Comparison of ENCODE assay signal across 11 mouse cellular contexts in the genomic region with DNA sequence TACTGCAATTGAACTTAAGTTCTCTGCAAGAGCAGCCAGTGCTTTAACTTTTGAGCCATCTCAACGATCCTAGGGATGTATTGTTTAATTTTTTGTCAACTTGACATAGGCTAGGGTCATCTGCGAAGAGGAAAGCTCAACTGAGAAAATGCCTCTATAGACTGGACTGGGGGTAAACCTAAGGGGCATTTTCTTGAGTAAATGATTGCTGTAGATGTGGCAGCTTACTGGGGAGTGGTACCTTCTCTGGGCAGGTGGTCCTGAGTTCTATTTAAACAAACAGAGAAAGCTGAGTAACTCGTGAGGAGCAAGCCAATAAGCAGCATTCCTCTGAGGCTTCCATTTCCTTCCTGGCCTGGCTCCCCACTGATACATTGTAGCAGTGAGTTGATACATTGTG. TPM values are rescaled to one million over a fixed set of nuclear protein-coding genes. Genes with fewer than 3 reads are reported as not detected.
DNase-seq lines count a peak whose midpoint lies in the region; ATAC-seq and TF ChIP-seq lines count a peak whose summit lies in the region.
"Had no signal": no experiment of that assay in that cellular context is flagged by ENCODE, and none has a peak within 500 bp of the region (broad histone marks: within the 10 kb centered on the region; RNA-seq: fewer than 3 reads in every experiment).

Sspn (plus strand) TSS at position 301 of the 400 bp plus-strand sequence.

- H3K9me3 ChIP-seq in lung, postnatal 0 days (ENCODE audit: low read length): no peaks in the 10 kb centered on the region
- no peaks in the 10 kb centered on the region for H3K9me3 ChIP-seq in embryonic facial prominence, embryonic 14.5 days (ENCODE audit: control insufficient read depth, low read length)
- H3K9me3 ChIP-seq in heart, embryonic 10.5 days: no peaks in the 10 kb centered on the region
- H3K9me3 ChIP-seq in limb, embryonic 13.5 days: no peaks in the 10 kb centered on the region
- no peaks in the 10 kb centered on the region for H3K9me3 ChIP-seq in hindbrain, embryonic 13.5 days
- H3K9me3 ChIP-seq: forebrain, embryonic 10.5 days; hindbrain, embryonic 10.5 days had no signal

- no peak within 1 kb of the TSS for H3K9ac ChIP-seq in lung, postnatal 0 days (replicated peaks; ENCODE audit: low read depth)
- no peak within 1 kb of the TSS for H3K9ac ChIP-seq in embryonic facial prominence, embryonic 14.5 days (ENCODE audit: low read depth, low read length)
- no peak within 1 kb of the TSS for H3K9ac ChIP-seq in limb, embryonic 13.5 days
- H3K9ac ChIP-seq in hindbrain, embryonic 13.5 days: no peak within 1 kb of the TSS

- ATAC-seq in lung, postnatal 0 days: no peak
- no peak for ATAC-seq in embryonic facial prominence, embryonic 14.5 days (ENCODE audit: low read depth)
- ATAC-seq in limb, embryonic 13.5 days (ENCODE audit: low FRiP score, low read depth): no peak
- no peak for ATAC-seq in hindbrain, embryonic 13.5 days (ENCODE audit: low FRiP score)
- no peak for ATAC-seq in inflammation-experienced regulatory T-cells, adult 6 months

- H3K4me2 ChIP-seq in lung, postnatal 0 days (replicated peaks; ENCODE audit: low read depth, low read length): no peak within 1 kb of the TSS
- H3K4me2 ChIP-seq in embryonic facial prominence, embryonic 14.5 days (ENCODE audit: low read depth, low read length): no peak within 1 kb of the TSS
- no peak within 1 kb of the TSS for H3K4me2 ChIP-seq in limb, embryonic 13.5 days (replicated peaks)
- no peak within 1 kb of the TSS for H3K4me2 ChIP-seq in hindbrain, embryonic 13.5 days

- WGBS in lung, adult 2 months: 61% methylated on average over 3 of the region's 3 CpGs
- WGBS in lung, postnatal 0 days: 58% methylated on average over 3 of the region's 3 CpGs
- WGBS in embryonic facial prominence, embryonic 14.5 days: 63% methylated on average over 3 of the region's 3 CpGs
- 71% methylated on average over 3 of the region's 3 CpGs for WGBS in heart, embryonic 10.5 days
- WGBS in limb, embryonic 13.5 days: 73% methylated on average over 3 of the region's 3 CpGs
- 71% methylated on average over 3 of the region's 3 CpGs for WGBS in hindbrain, embryonic 13.5 days

- H3K27ac ChIP-seq in lung, postnatal 0 days (ENCODE audit: low read length): no peak within 1 kb of the TSS
- H3K27ac ChIP-seq in embryonic facial prominence, embryonic 14.5 days (replicated peaks; ENCODE audit: low read depth, low read length): no peak within 1 kb of the TSS
- H3K27ac ChIP-seq in heart, embryonic 10.5 days: no peak within 1 kb of the TSS
- no peak within 1 kb of the TSS for H3K27ac ChIP-seq in limb, embryonic 13.5 days
- H3K27ac ChIP-seq in hindbrain, embryonic 13.5 days: no peak within 1 kb of the TSS
- H3K27ac ChIP-seq: hindbrain, embryonic 10.5 days had no signal

- H3K27me3 ChIP-seq in lung, postnatal 0 days (replicated peaks; ENCODE audit: insufficient read depth, low read length): no peaks in the 10 kb centered on the region
- H3K27me3 ChIP-seq in embryonic facial prominence, embryonic 14.5 days (replicated peaks; ENCODE audit: control insufficient read depth, insufficient read depth, low read length): no peaks in the 10 kb centered on the region
- H3K27me3 ChIP-seq in heart, embryonic 10.5 days (ENCODE audit: insufficient read depth, poor library complexity, severe bottlenecking): no peaks in the 10 kb centered on the region
- H3K27me3 ChIP-seq in limb, embryonic 13.5 days: no peaks in the 10 kb centered on the region
- H3K27me3 ChIP-seq in hindbrain, embryonic 13.5 days: no peaks in the 10 kb centered on the region

- no peak for TF ChIP-seq POLR2A in lung, adult 2 months (IDR thresholded peaks at IDR 0.05; ENCODE audit: borderline replicate concordance, extremely low read depth, low read depth, low read length)

- TF ChIP-seq EP300 in lung, postnatal 0 days (IDR thresholded peaks at IDR 0.05): no peak

- H3K4me3 ChIP-seq in lung, adult 2 months (replicated peaks; ENCODE audit: extremely low read depth, low read depth, low read length): no peak within 1 kb of the TSS
- H3K4me3 ChIP-seq in lung, postnatal 0 days (ENCODE audit: low read depth, low read length): no peak within 1 kb of the TSS
- no peak within 1 kb of the TSS for H3K4me3 ChIP-seq in embryonic facial prominence, embryonic 14.5 days (ENCODE audit: low read depth, low read length)
- no peak within 1 kb of the TSS for H3K4me3 ChIP-seq in heart, embryonic 10.5 days
- H3K4me3 ChIP-seq in limb, embryonic 13.5 days: no peak within 1 kb of the TSS
- H3K4me3 ChIP-seq in hindbrain, embryonic 13.5 days: no peak within 1 kb of the TSS
- H3K4me3 ChIP-seq: forebrain, embryonic 10.5 days; hindbrain, embryonic 10.5 days had no signal

- no peak for DNase-seq in lung, adult 2 months
- DNase-seq in lung, postnatal 0 days (ENCODE audit: low spot score): no peak
- DNase-seq in embryonic facial prominence, embryonic 14.5 days (ENCODE audit: low spot score): no peak
- no peak for DNase-seq in heart, embryonic 10.5 days (ENCODE audit: low spot score)
- no peak for DNase-seq in right cerebral cortex, postnatal 4 days
- DNase-seq: thymus, postnatal 4 days had no signal

- no peaks in the 10 kb centered on the region for H3K36me3 ChIP-seq in lung, postnatal 0 days (ENCODE audit: insufficient read depth, low read length)
- no peaks in the 10 kb centered on the region for H3K36me3 ChIP-seq in embryonic facial prominence, embryonic 14.5 days (ENCODE audit: control insufficient read depth, insufficient read depth, low read length)
- H3K36me3 ChIP-seq in heart, embryonic 10.5 days: no peaks in the 10 kb centered on the region
- H3K36me3 ChIP-seq in limb, embryonic 13.5 days: no peaks in the 10 kb centered on the region
- no peaks in the 10 kb centered on the region for H3K36me3 ChIP-seq in hindbrain, embryonic 13.5 days
- H3K36me3 ChIP-seq: forebrain, embryonic 10.5 days; hindbrain, embryonic 10.5 days had no signal

- no peaks in the 10 kb centered on the region for H3K4me1 ChIP-seq in lung, adult 2 months (ENCODE audit: control insufficient read depth, insufficient read depth, low read length)
- H3K4me1 ChIP-seq in lung, postnatal 0 days (ENCODE audit: insufficient read depth, low read depth, low read length): peaks cover 7% of the 10 kb centered on the region
- H3K4me1 ChIP-seq in embryonic facial prominence, embryonic 14.5 days (ENCODE audit: control insufficient read depth, insufficient read depth, low read length): peaks cover 10% of the 10 kb centered on the region; the same call in 1 of the 2 replicates
- H3K4me1 ChIP-seq in heart, embryonic 10.5 days: peaks cover 29% of the 10 kb centered on the region
- peaks cover 19% of the 10 kb centered on the region for H3K4me1 ChIP-seq in limb, embryonic 13.5 days
- H3K4me1 ChIP-seq in hindbrain, embryonic 13.5 days (replicated peaks): peaks cover 20% of the 10 kb centered on the region

- no peak for TF ChIP-seq CTCF in lung, adult 2 months (IDR thresholded peaks at IDR 0.05; ENCODE audit: insufficient read depth, low read length)
- no peak for TF ChIP-seq CTCF in lung, postnatal 0 days (IDR thresholded peaks at IDR 0.05)

RNA-seq across cellular contexts. Expression of gene Sspn, which starts in this region (rescaled TPM):
- polyA plus RNA-seq in lung, adult 2 months (2012; rRNA removed): 7.0 and 10.1 TPM in 2 replicates
- 7.6 and 9.7 TPM in 2 replicates for polyA plus RNA-seq in lung, postnatal 0 days (2015; fragmentation: Nextera tagmentation; extraction: Ambion mirVana)
- 17.7 and 19.1 TPM in 2 replicates for polyA plus RNA-seq in embryonic facial prominence, embryonic 14.5 days (2014; fragmentation: Nextera tagmentation; extraction: Ambion mirVana)
- polyA plus RNA-seq in heart, embryonic 10.5 days (2016; fragmentation: Nextera tagmentation; extraction: Ambion mirVana): 26.6 and 46.8 TPM in 2 replicates
- 16.4 and 16.5 TPM in 2 replicates for polyA plus RNA-seq in limb, embryonic 13.5 days (2015; fragmentation: Nextera tagmentation; extraction: Ambion mirVana)
- 3.3 and 4.4 TPM in 2 replicates for polyA plus RNA-seq in hindbrain, embryonic 13.5 days (2015; fragmentation: Nextera tagmentation; extraction: Ambion mirVana)
- under 1 TPM in 1 of 3 experiments, not detected in 2; 0.09 TPM for polyA plus RNA-seq in inflammation-experienced regulatory T-cells, adult 6 months (2017; shearing (Covaris generic))
